Mouse (Mus musculus): ENCODE measurements around the gene Ovgp1. TPM values are rescaled to one million over a fixed set of nuclear protein-coding genes. Genes with fewer than 3 reads are reported as not detected.
A peak's percentile ranks its signal among the peaks of the same experiment; 100 is the strongest.

Gene Ovgp1
- 1.3 and 1.4 TPM in 2 replicates for polyA plus RNA-seq (2015; fragmentation: Nextera tagmentation; extraction: Ambion mirVana)

- Histone ChIP-seq H3K4me1 (replicated peaks) (no peaks in the 10 kb centered on the region), H3K27me3 (no peaks in the 10 kb centered on the region), H3K4me3 (no peak within 1 kb of the TSS), H3K9me3 (replicated peaks) (no peaks in the 10 kb centered on the region), H3K36me3 (peaks cover 22% of the 10 kb centered on the region), H3K4me2 (no peak within 1 kb of the TSS), H3K27ac (no peak within 1 kb of the TSS), H3K9ac (no peak within 1 kb of the TSS)
- ATAC-seq (replicated peaks; ENCODE audit: insufficient number of reproducible peaks, insufficient read depth, low FRiP score, low read depth): no peak
- 79% methylated on average over 3 of the region's 3 CpGs for WGBS
These were observed at the start of gene Ovgp1 for GRCm38 (mm10) chr3:105973411-105973810. TSS of gene Ovgp1 (plus strand) at chr3:105973711.

GRCm38 (mm10) chr3:105924616-105925015 is 48.9 kb upstream of the Ovgp1 start:
- Histone ChIP-seq H3K27me3 (no peaks in the 10 kb centered on the region), H3K9ac (no peak overlapping the region), H3K4me3 (no peak overlapping the region), H3K4me2 (no peak overlapping the region), H3K9me3 (replicated peaks) (no peaks in the 10 kb centered on the region), H3K27ac (no peak overlapping the region), H3K36me3 (no peaks in the 10 kb centered on the region), H3K4me1 (replicated peaks) (no peaks in the 10 kb centered on the region)
- ATAC-seq (replicated peaks; ENCODE audit: insufficient number of reproducible peaks, insufficient read depth, low FRiP score, low read depth): no peak
- WGBS: 75% methylated on average over 9 of the region's 9 CpGs

GRCm38 (mm10) chr3:105927561-105928194 is 45.8 kb upstream of the Ovgp1 start:
- WGBS: 78% methylated on average over 7 of the region's 7 CpGs
- no peaks in the 10 kb centered on the region for H3K9me3 ChIP-seq (replicated peaks)
- no peak for ATAC-seq (replicated peaks; ENCODE audit: insufficient number of reproducible peaks, insufficient read depth, low FRiP score, low read depth)

DNA sequence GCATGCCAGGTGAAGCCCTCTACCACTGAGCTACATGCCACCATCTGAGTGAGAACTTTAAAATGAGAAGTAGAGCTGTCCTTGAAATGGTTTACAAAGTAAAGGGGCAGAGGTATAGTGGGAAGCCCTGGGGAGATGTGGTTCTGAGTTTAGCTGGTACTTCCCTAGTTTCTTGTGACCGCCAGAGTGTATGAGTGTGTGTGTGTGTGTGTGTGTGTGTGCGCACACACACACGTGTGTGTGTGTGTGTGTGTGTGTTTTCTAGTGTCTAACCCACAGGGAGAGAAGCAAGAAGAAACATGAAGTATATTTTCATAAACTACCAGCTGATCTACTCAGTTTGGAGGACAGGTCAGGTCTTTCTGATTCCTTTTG is 45.3 kb upstream of the Ovgp1 start:
- H3K9ac ChIP-seq: no peak overlapping the region
- no peaks in the 10 kb centered on the region for H3K4me1 ChIP-seq (replicated peaks)
- H3K27me3 ChIP-seq: no peaks in the 10 kb centered on the region
- no peak overlapping the region for H3K27ac ChIP-seq
- no peaks in the 10 kb centered on the region for H3K9me3 ChIP-seq (replicated peaks)
- WGBS: 81% methylated on average over 3 of the region's 3 CpGs
- no peak for ATAC-seq (replicated peaks; ENCODE audit: insufficient number of reproducible peaks, insufficient read depth, low FRiP score, low read depth)
- no peak overlapping the region for H3K4me3 ChIP-seq
- H3K36me3 ChIP-seq: no peaks in the 10 kb centered on the region
- H3K4me2 ChIP-seq: no peak overlapping the region

More at GRCm38 (mm10) chr3:105927561-105928194, 45.8 kb upstream of the Ovgp1 start:
- H3K4me1 ChIP-seq (replicated peaks): no peaks in the 10 kb centered on the region
- H3K9ac ChIP-seq: no peak overlapping the region
- H3K27ac ChIP-seq: no peak overlapping the region
- H3K36me3 ChIP-seq: no peaks in the 10 kb centered on the region
- H3K4me3 ChIP-seq: no peak overlapping the region
- H3K27me3 ChIP-seq: no peaks in the 10 kb centered on the region
- H3K4me2 ChIP-seq: no peak overlapping the region

DNA sequence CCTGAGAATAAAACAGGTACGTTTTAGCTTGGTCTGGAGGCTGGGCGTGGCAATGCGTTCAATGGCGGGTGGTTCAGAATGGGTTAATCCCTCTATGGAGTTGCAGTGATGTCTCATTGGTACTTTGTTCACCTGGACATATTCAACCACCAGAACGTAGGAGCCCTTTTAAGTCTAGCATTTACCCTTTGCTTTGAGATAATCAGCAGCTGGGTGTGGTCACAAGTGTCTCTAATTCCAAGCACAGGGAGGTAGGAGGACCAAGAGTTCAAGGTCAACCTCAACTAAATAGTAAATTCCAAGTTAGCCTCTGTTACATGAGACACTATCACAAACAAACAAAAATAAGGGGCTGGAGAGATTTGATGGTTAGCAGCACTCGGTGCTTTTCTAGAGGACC is 44.7 kb upstream of the Ovgp1 start:
- 79% methylated on average over 6 of the region's 6 CpGs for WGBS
- H3K4me3 ChIP-seq: no peak overlapping the region
- H3K4me1 ChIP-seq (replicated peaks): no peaks in the 10 kb centered on the region
- H3K27me3 ChIP-seq: no peaks in the 10 kb centered on the region
- no peaks in the 10 kb centered on the region for H3K36me3 ChIP-seq
- no peaks in the 10 kb centered on the region for H3K9me3 ChIP-seq (replicated peaks)
- H3K4me2 ChIP-seq: no peak overlapping the region
- no peak overlapping the region for H3K9ac ChIP-seq
- H3K27ac ChIP-seq: no peak overlapping the region
- ATAC-seq (replicated peaks; ENCODE audit: insufficient number of reproducible peaks, insufficient read depth, low FRiP score, low read depth): no peak

DNA sequence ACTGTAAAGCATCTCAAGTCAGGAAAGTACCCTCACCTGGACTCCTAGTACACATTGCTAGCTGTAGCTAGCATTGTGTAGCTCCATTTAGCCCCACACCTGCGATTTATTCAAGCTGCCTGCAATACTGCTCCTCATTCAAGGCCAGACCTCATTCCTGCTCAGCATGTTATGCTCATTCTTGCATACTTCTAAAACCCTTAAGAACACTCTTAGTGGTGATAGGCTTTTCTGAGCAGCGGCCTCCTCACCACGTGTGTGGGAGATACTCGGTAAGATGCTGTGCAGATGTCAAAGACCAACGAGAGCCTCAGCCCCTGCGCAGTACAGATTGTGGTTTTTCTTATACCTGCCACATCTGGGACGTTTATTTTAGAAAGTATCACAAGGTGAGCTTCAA is 43.7 kb upstream of the Ovgp1 start:
- peaks cover 8% of the 10 kb centered on the region for H3K4me1 ChIP-seq (replicated peaks)
- 70% methylated on average over 7 of the region's 7 CpGs for WGBS
- no peak for ATAC-seq (replicated peaks; ENCODE audit: insufficient number of reproducible peaks, insufficient read depth, low FRiP score, low read depth)
- no peak overlapping the region for H3K9ac ChIP-seq
- H3K27ac ChIP-seq: no peak overlapping the region
- H3K4me2 ChIP-seq: no peak overlapping the region
- H3K36me3 ChIP-seq: no peaks in the 10 kb centered on the region
- no peaks in the 10 kb centered on the region for H3K9me3 ChIP-seq (replicated peaks)
- no peaks in the 10 kb centered on the region for H3K27me3 ChIP-seq
- H3K4me3 ChIP-seq: no peak overlapping the region

- Histone ChIP-seq H3K9me3 (replicated peaks) (no peaks in the 10 kb centered on the region), H3K4me2 (no peak overlapping the region), H3K4me1 (replicated peaks) (peaks cover 15% of the 10 kb centered on the region), H3K9ac (no peak overlapping the region), H3K27ac (no peak overlapping the region), H3K27me3 (no peaks in the 10 kb centered on the region), H3K4me3 (no peak overlapping the region), H3K36me3 (no peaks in the 10 kb centered on the region)
- WGBS: 75% methylated on average over 2 of the region's 2 CpGs
- ATAC-seq (replicated peaks; ENCODE audit: insufficient number of reproducible peaks, insufficient read depth, low FRiP score, low read depth): no peak
These were observed 42.4 kb upstream of the Ovgp1 start for GRCm38 (mm10) chr3:105931095-105931494.

DNA sequence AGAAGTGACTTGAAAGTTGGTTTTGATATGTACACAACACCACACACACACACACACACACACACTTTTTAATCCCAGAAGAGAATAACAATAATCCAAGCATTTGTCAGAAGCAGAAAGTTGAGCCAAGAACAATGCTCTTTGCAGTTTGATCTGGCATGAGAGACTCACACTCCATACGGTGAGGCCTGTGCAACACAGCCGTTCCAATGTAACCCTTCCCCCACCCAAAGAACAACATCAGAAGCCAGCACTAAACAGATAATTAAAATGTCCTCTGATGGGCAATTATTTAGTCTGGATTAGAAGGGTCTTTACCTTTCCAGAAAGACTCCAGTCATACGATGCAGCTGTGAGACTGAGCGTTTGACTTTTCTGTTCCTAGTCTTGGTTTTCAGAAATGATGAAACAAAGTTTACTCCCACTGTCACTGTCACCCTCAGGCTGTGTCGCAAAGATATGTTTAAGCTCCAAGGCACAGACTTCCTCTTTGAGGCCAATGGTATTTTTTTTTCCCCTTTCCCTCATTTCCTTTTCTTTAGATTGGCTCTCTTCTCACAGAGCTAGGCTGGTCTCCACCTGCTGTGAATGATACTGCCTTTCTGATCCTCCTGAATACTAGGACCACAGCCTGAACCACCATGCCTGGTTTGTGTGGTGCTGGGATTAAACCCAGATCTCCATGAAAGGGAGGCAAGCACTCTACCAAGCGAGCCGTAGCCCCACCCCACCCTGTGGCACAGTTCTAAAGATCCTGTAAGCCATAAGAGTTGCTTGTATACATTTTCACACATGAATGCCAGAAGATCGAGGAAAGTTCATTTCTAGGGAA is 41.1 kb upstream of the Ovgp1 start, which contains the start of gene I830077J02Rik:
Gene I830077J02Rik (minus strand): TSS at position 425 of the 832 bp plus-strand sequence.
- peak within 1 kb of the TSS; percentile 39 for H3K27ac ChIP-seq
- 65% methylated on average over 8 of the region's 8 CpGs for WGBS

GRCm38 (mm10) chr3:105933926-105934325 is 39.6 kb upstream of the Ovgp1 start:
- H3K4me3 ChIP-seq: no peak overlapping the region
- WGBS: 87% methylated on average over 6 of the region's 6 CpGs
- no peak overlapping the region for H3K27ac ChIP-seq
- H3K36me3 ChIP-seq: no peaks in the 10 kb centered on the region
- no peak overlapping the region for H3K4me2 ChIP-seq
- H3K9ac ChIP-seq: no peak overlapping the region
- H3K9me3 ChIP-seq (replicated peaks): no peaks in the 10 kb centered on the region
- H3K4me1 ChIP-seq (replicated peaks): peaks cover 15% of the 10 kb centered on the region
- no peak for ATAC-seq (replicated peaks; ENCODE audit: insufficient number of reproducible peaks, insufficient read depth, low FRiP score, low read depth)
- no peaks in the 10 kb centered on the region for H3K27me3 ChIP-seq

More for the DNA sequence above, 41.1 kb upstream of the Ovgp1 start, which contains the start of gene I830077J02Rik:
- Histone ChIP-seq H3K36me3 (no peaks in the 10 kb centered on the region), H3K4me1 (replicated peaks) (peaks cover 15% of the 10 kb centered on the region), H3K4me3 (0 out of 2 replicates have a peak within 1 kb of the TSS, but pooled peaks have one; percentile 2), H3K9me3 (replicated peaks) (no peaks in the 10 kb centered on the region), H3K27me3 (no peaks in the 10 kb centered on the region), H3K9ac (no peak within 1 kb of the TSS), H3K4me2 (peak within 1 kb of the TSS; percentile 15; the same call in 1 of the 2 replicates)
- peak; percentile 24; the same call in 1 of the 2 replicates for ATAC-seq (replicated peaks; ENCODE audit: insufficient number of reproducible peaks, insufficient read depth, low FRiP score, low read depth)

DNA sequence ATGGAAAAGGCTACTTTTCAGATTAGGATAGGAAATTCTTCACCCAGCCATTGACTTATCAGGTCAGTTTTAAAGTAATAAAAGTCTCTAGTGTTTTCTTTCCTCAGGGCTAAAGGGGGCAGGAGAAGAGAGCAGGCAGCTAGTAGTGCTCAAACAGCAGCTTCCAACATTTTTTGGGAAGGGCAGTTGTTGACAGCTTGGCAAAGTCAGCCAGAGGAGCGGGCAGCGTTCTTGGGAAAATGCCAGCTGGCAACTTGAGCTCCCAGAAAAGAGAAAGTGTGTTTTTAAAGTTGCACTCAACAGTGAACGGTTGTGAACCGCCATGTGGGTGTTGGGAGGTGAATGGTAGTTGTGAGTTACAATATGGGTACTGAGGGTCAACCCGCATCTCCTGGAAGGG is 38.5 kb upstream of the Ovgp1 start:
- Histone ChIP-seq H3K36me3 (peaks cover 4% of the 10 kb centered on the region), H3K27me3 (no peaks in the 10 kb centered on the region), H3K4me3 (no peak overlapping the region), H3K9ac (no peak overlapping the region), H3K27ac (peak overlapping the region; percentile 67), H3K4me2 (0 out of 2 replicates have a peak overlapping the region, but pooled peaks have one; percentile 1), H3K9me3 (replicated peaks) (no peaks in the 10 kb centered on the region), H3K4me1 (replicated peaks) (peaks cover 15% of the 10 kb centered on the region)
- ATAC-seq (replicated peaks; ENCODE audit: insufficient number of reproducible peaks, insufficient read depth, low FRiP score, low read depth): peak; percentile 65; the same call in 1 of the 2 replicates
- WGBS: 42% methylated on average over 5 of the region's 5 CpGs

DNA sequence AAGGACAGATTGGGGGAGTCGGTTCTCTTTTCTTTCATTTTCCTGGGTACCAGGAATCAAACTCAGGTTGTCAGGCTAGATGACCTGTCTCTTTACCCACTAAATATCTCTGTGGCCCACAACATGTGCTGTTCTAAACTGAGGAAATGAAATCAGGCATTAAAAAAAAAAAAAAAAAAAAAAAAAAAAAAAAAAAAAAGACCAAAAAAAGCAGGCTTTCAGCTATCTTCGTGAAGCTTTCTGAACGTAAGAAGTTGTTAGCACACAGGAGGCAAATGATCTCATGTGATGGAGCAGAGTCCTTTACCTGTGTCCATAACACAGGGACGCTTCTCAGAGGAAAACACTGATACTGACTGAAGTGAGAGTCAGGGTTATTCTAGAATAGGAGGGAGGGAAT is 37.4 kb upstream of the Ovgp1 start:
- no peak for ATAC-seq (replicated peaks; ENCODE audit: insufficient number of reproducible peaks, insufficient read depth, low FRiP score, low read depth)
- Histone ChIP-seq H3K9me3 (replicated peaks) (no peaks in the 10 kb centered on the region), H3K4me2 (no peak overlapping the region), H3K4me1 (replicated peaks) (peaks cover 15% of the 10 kb centered on the region), H3K27me3 (no peaks in the 10 kb centered on the region), H3K4me3 (no peak overlapping the region), H3K36me3 (peaks cover 15% of the 10 kb centered on the region), H3K27ac (no peak overlapping the region), H3K9ac (no peak overlapping the region)
- WGBS: 82% methylated on average over 4 of the region's 4 CpGs

All from heart, embryonic 15.5 days (tissue).